ENCODE assay signal across 7 mouse cellular contexts in genomic region chr10:14332688-14333117, GRCm38 (mm10).
DNase-seq lines count a peak whose midpoint lies in the region; TF ChIP-seq lines count a peak whose summit lies in the region.

No protein-coding gene starts in this region.

- no peaks in the 10 kb centered on the region for H3K27me3 ChIP-seq in C2C12 (ENCODE audit: control insufficient read depth, insufficient read depth, insufficient read length)

- H3K79me3 ChIP-seq in C2C12 (ENCODE audit: low read depth), result no peaks in the 10 kb centered on the region

- H3ac ChIP-seq in C2C12 (ENCODE audit: control insufficient read depth, insufficient read length, low read depth), result no peak overlapping the region

- no peak overlapping the region for H3K4me3 ChIP-seq in C2C12 (ENCODE audit: insufficient read depth, poor library complexity, severe bottlenecking)

- no peaks in the 10 kb centered on the region for H3K36me3 ChIP-seq in C2C12 (ENCODE audit: control insufficient read depth, insufficient read depth)

- H3K79me2 ChIP-seq in C2C12 (ENCODE audit: control insufficient read depth, insufficient read depth), result no peaks in the 10 kb centered on the region

- DNase-seq in NIH3T3 (ENCODE audit: low read depth), result peak; percentile 86
- DNase-seq in forelimb bud, embryonic 11.5 days (ENCODE audit: low read depth, low spot score), result peak; percentile 17
- peak; percentile 47 to 71 for DNase-seq in layer of hippocampus, postnatal 14 days (ENCODE audit: low spot score in 2 of 2)
- DNase-seq in right cerebral cortex, postnatal 10 days (ENCODE audit: low spot score in 2 of 2), result peak; percentile 65 to 75
- DNase-seq in adrenal gland, adult 18-20 months (ENCODE audit: low spot score in 2 of 2), result no peak
- DNase-seq in ovary, postnatal 14 days (ENCODE audit: low spot score), result no peak

- TF ChIP-seq CTCF in C2C12 (IDR thresholded peaks at IDR 0.05; ENCODE audit: control insufficient read depth, insufficient read depth, insufficient read length), result no peak

TF ChIP-seq in C2C12, 6 proteins besides CTCF, POLR2A, EP300 and RAD21:
- TF ChIP-seq CEBPB (IDR thresholded peaks at IDR 0.05; ENCODE audit: low read depth), result no peak
- peak; percentile 7 for TF ChIP-seq MYOD1 (IDR thresholded peaks at IDR 0.05; ENCODE audit: control insufficient read depth, insufficient read length, low read depth)

Comparison
In these comparisons a context has a peak if more than half of its experiments do, and no peak if none do; other contexts are left out.
1. DNase-seq: peak in NIH3T3 (single experiment), forelimb bud, embryonic 11.5 days (single experiment), layer of hippocampus, postnatal 14 days (2 of 2) and right cerebral cortex, postnatal 10 days (2 of 2); none in adrenal gland, adult 18-20 months (0 of 2) and ovary, postnatal 14 days (single experiment).